Mouse (Mus musculus): Measurements from ENCODE around the gene Orc5. TPM values are rescaled to one million over a fixed set of nuclear protein-coding genes. Genes with fewer than 3 reads are reported as not detected.

The Orc5 gene
- polyA plus RNA-seq, 1 experiment from 2014 or later, result 49.4 TPM

Other genes starting within 250 kb of the Orc5 start
- 18.7 and 26.2 TPM in 2 replicates for gene Reln, start 205.7 kb downstream of the Orc5 start, polyA plus RNA-seq (2015; fragmentation: Nextera tagmentation; extraction: Ambion mirVana)
- gene Lhfpl3, start 195.6 kb upstream of the Orc5 start, polyA plus RNA-seq (2015; fragmentation: Nextera tagmentation; extraction: Ambion mirVana), result 0.03 and 0.07 TPM in 2 replicates

All from liver, embryonic 15.5 days (tissue).